Mouse (Mus musculus) ES-E14 (cell line): ENCODE measurements around the gene Ccr10. TPM values are rescaled to one million over a fixed set of nuclear protein-coding genes. Genes with fewer than 3 reads are reported as not detected.

ENCODE experiments used
- DNase-seq: peaks from one replicate; pipeline ENCODE4 v3.0.0-alpha.2; 2013; ENCODE audit warnings: low read depth, low spot score
- H3K27ac ChIP-seq: 2 replicates; pipeline ENCODE4 v1.5.1; 2012; ENCODE audit warnings: low read depth, mild to moderate bottlenecking, low read length, moderate library complexity, mixed read lengths; ENCODE audit not compliant: poor library complexity, insufficient read depth, severe bottlenecking
- H3K36me3 ChIP-seq: 2 replicates; pipeline ENCODE4 v1.6.1; 2012; ENCODE audit warnings: mild to moderate bottlenecking, low read length, moderate library complexity, mixed read lengths; ENCODE audit not compliant: control insufficient read depth, poor library complexity, insufficient read depth, severe bottlenecking
- H3K4me1 ChIP-seq, 2 experiments: fragments of 150-350 bp in 1 of 2; sonication (generic) in 1 of 2; 2 replicates each; pipeline ENCODE4 v1.6.1; 2012; ENCODE audit warnings: low read length in 2 of 2, mild to moderate bottlenecking in 1 of 2, mixed read lengths in 1 of 2; ENCODE audit not compliant: control insufficient read depth in 2 of 2, insufficient read depth in 2 of 2, poor library complexity in 1 of 2
- H3K4me3 ChIP-seq, 2 experiments: fragments of 150-350 bp in 1 of 2; sonication (generic) in 1 of 2; 2 replicates each; pipeline ENCODE4 v1.5.1; 2012; ENCODE audit warnings: low read length in 2 of 2, low read depth in 1 of 2, mild to moderate bottlenecking in 1 of 2, mixed read lengths in 1 of 2; ENCODE audit not compliant: insufficient read depth in 1 of 2, poor library complexity in 1 of 2, severe bottlenecking in 1 of 2
- H3K9ac ChIP-seq: 2 replicates; pipeline ENCODE4 v1.6.1; 2012; ENCODE audit warnings: low read depth, mild to moderate bottlenecking, low read length, mixed read lengths; ENCODE audit not compliant: poor library complexity, insufficient read depth, severe bottlenecking
- H3K9me3 ChIP-seq: fragments of 150-350 bp; sonication (generic); 2 replicates; pipeline ENCODE4 v1.6.1; 2012; ENCODE audit warnings: low read depth, mild to moderate bottlenecking, low read length; ENCODE audit not compliant: control insufficient read depth, insufficient read depth
- CHD2 ChIP-seq: IDR thresholded peaks from 2 replicates; pipeline ENCODE4 v1.6.1; 2014; ENCODE audit warnings: mild to moderate bottlenecking, low read depth, low read length, inconsistent platforms
- HCFC1 ChIP-seq: IDR thresholded peaks from 2 replicates; pipeline ENCODE4 v1.6.1; 2012; ENCODE audit warnings: low read length, inconsistent platforms, borderline replicate concordance; ENCODE audit not compliant: insufficient read depth
- MAFK ChIP-seq: IDR thresholded peaks from 2 replicates; pipeline ENCODE4 v1.6.1; 2014; ENCODE audit warnings: mild to moderate bottlenecking, low read depth, low read length, inconsistent platforms; ENCODE audit not compliant: insufficient read depth
- ZC3H11A ChIP-seq: IDR thresholded peaks from 2 replicates; pipeline ENCODE4 v1.6.1; 2012; ENCODE audit warnings: low read depth, mild to moderate bottlenecking, inconsistent platforms, low read length, borderline replicate concordance
- ZNF384 ChIP-seq: IDR thresholded peaks from 2 replicates; pipeline ENCODE4 v1.6.1; 2012; ENCODE audit warnings: low read depth, low read length, inconsistent platforms
- in situ Hi-C, 2 experiments: fragments of 600-800 bp; cut with MboI; formaldehyde crosslinking; loops; one replicate each; pipeline ENCODE4 v1.15.1; 2025; ENCODE audit warnings: low sequenced_read_pairs in 2 of 2, inconsistent platforms in 1 of 2; ENCODE audit not compliant: unreplicated experiment in 2 of 2
- total RNA-seq: library from RNA; depleted of rRNA; stranded (reverse); fragments of 300-350 nt; gene quantifications from 2 replicates; pipeline ENCODE4 v1.2.3, GENCODE M21; 2012

Gene Ccr10
- total RNA-seq, 1 experiment = 0.31 TPM

- Histone ChIP-seq H3K27ac (no peak overlapping the region), H3K4me1 (peaks cover 0 to 28% of the 10 kb centered on the region in 2 experiments; a peak in 2 of 4 replicates), H3K9ac (no peak overlapping the region), H3K4me3 (no peak overlapping the region), H3K36me3 (peaks cover 9% of the 10 kb centered on the region; the same call in 1 of the 2 replicates), H3K9me3 (no peaks in the 10 kb centered on the region)
- in situ Hi-C loops = no loop called here
- no peak for DNase-seq
- TF ChIP-seq MAFK (no peak), ZC3H11A (no peak), CHD2 (no peak)
Observed at GRCm38 (mm10) chr11:101193076-101193475, 17.8 kb upstream of the Ccr10 start.

GRCm38 (mm10) chr11:101192646-101193045, 17.4 kb upstream of the Ccr10 start:
- H3K4me3 ChIP-seq = no peak overlapping the region
- no peak for TF ChIP-seq CHD2
- no peak for TF ChIP-seq HCFC1
- TF ChIP-seq ZC3H11A = no peak
- TF ChIP-seq ZNF384 = no peak
- no peak for TF ChIP-seq MAFK
- DNase-seq = no peak
- no peak overlapping the region for H3K9ac ChIP-seq
- H3K9me3 ChIP-seq = no peaks in the 10 kb centered on the region
- H3K36me3 ChIP-seq = peaks cover 9% of the 10 kb centered on the region; the same call in 1 of the 2 replicates
- no peak overlapping the region for H3K27ac ChIP-seq
- in situ Hi-C loops = no loop called here
- H3K4me1 ChIP-seq = peaks cover 0 to 28% of the 10 kb centered on the region in 2 experiments; a peak in 2 of 4 replicates

DNA sequence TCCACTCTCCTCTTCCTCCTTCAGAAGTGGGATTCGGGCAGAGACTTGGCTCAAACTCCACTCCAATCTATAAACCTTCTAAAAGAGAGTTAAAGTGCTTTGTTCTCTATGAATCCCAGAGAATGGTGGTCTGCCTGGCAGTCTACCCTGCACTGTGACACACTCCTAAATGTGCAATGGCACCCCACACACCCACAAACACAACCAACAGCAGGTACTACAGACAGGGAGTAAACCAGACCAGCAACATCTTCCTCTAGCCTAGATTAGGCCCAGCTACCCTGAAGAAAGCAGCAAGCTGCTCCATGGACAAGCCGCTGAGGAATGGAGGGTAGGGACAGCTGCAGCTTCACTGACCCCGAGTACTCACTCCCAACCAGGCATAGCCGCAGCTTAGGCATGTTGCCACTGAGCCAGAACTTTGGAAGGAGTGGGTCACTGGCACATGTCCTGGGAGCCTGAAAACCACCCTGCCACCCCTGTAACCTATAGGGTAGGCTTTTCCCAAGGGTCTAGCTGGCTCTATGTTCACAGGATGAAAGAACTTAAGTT, 16.8 kb upstream of the Ccr10 start:
- peaks cover 0 to 28% of the 10 kb centered on the region in 2 experiments; a peak in 2 of 4 replicates for H3K4me1 ChIP-seq
- H3K4me3 ChIP-seq = no peak overlapping the region
- H3K9ac ChIP-seq = no peak overlapping the region
- H3K27ac ChIP-seq = no peak overlapping the region
- no peaks in the 10 kb centered on the region for H3K9me3 ChIP-seq
- in situ Hi-C loops = no loop called here
- DNase-seq = no peak
- TF ChIP-seq HCFC1 (no peak), ZC3H11A (no peak), ZNF384 (no peak), MAFK (no peak), CHD2 (no peak)
- H3K36me3 ChIP-seq = peaks cover 9% of the 10 kb centered on the region; the same call in 1 of the 2 replicates

- in situ Hi-C loops = no loop called here
- no peak for DNase-seq
- TF ChIP-seq ZNF384 (no peak), CHD2 (no peak), HCFC1 (no peak), MAFK (no peak)
- peaks cover 0 to 28% of the 10 kb centered on the region in 2 experiments; a peak in 2 of 4 replicates for H3K4me1 ChIP-seq
- H3K36me3 ChIP-seq = peaks cover 9% of the 10 kb centered on the region; the same call in 1 of the 2 replicates
- no peaks in the 10 kb centered on the region for H3K9me3 ChIP-seq
- no peak overlapping the region for H3K27ac ChIP-seq
- no peak overlapping the region for H3K9ac ChIP-seq
- no peak overlapping the region for H3K4me3 ChIP-seq
Observed at GRCm38 (mm10) chr11:101190913-101191907, 16.0 kb upstream of the Ccr10 start.
